Mouse (Mus musculus) kidney, adult 2 months (tissue): ENCODE measurements around the gene Tap2.

Source experiments
- CTCF ChIP-seq: fragments of 200-500 bp; conservative IDR thresholded peaks from 2 replicates; pipeline ENCODE4 v1.5.1; 2011; ENCODE audit warnings: low read depth, mild to moderate bottlenecking, control low read depth, low read length, moderate library complexity, mixed read lengths; ENCODE audit not compliant: insufficient read depth, insufficient read length
- POLR2A ChIP-seq: fragments of 200-500 bp; IDR thresholded peaks from one replicate; pipeline ENCODE4 v1.6.1; 2011; ENCODE audit warnings: low read depth, low read length, control low read depth

GRCm38 (mm10) chr17:34183564-34184219 lies 19.6 kb upstream of the Tap2 start:
- TF ChIP-seq CTCF (no peak), POLR2A (no peak)
